Mouse (Mus musculus) layer of hippocampus, postnatal 25 days (tissue): ENCODE data around the gene Dusp5. TPM values are rescaled to one million over a fixed set of nuclear protein-coding genes. Genes with fewer than 3 reads are reported as not detected.
"Not testable (repeated sequence)": the region's sequence is repeated elsewhere in the genome, so short reads cannot be mapped to it uniquely, and the experiment has no call there.

Source experiments
- DNase-seq, 2 experiments: peaks; one replicate each; pipeline ENCODE4 v3.0.0; 2022; ENCODE audit warnings: mixed read lengths in 2 of 2, low spot score in 1 of 2; ENCODE audit errors: extremely low spot score in 1 of 2
- total RNA-seq, 2 experiments: library from RNA; stranded (reverse); gene quantifications; 2 replicates each; pipeline ENCODE4 v1.2.3; 2021

The Dusp5 gene
- total RNA-seq, 2 experiments from 2014 or later, result 19.6 to 23.9 TPM

DNA sequence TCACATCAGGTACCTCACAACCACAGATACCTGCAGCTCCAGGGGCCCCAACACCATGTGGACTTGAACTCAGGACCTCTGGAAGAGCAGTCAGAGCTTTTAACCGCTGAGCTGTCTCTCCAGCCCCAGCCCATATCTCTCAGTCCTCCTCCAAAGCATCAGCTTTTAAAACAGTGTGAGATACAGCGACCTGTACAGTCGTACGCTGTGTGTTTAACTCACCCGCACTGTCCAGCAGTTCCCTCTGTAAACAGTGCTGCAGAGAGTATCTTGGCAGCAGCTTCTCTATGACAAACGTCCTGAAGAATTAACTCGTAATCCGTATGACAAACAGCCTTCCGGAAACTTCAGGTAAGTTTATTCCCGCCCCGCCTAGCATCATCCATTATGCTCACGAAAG lies 43.7 kb downstream of the Dusp5 start:
- no peak for DNase-seq

DNA sequence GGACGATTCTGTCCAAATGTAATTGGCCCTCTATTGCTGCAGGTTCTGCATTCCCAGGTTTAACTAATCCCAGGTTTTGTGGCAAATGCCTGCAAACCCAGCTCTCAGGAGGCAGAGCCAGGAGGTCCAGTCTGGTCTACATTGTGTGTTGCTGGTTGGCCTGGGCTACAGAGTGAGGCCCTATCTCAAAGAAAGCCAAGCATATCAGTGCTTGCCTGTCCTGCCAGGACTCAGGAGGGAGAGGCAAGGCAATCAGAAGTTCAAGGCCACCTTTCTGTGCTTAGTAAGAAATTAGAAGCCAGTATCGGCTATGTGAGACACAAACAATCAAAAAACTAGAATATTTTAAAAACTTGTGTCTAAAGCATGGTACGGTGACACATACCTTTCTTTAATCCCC lies 44.2 kb downstream of the Dusp5 start:
- DNase-seq, result no peak

DNA sequence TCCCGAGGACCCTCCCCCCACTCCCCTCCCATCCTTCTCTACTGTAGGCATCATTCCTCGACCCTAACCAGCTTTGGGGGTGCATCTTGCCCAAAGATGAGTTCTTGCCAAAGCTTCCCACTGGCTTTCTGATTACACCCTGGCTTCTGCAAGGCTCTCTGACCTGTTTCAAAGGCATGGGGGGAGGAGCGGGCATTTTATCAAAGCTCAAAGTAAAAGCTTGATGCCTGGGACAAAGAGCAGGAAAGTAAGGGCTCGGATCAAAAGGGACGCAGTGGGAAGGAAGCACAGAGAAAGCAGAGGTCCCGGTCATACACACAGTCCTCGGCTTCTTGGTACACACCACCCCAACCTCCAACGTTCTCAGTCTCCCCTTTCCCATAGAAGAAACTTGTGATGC lies 45.2 kb downstream of the Dusp5 start:
- DNase-seq, result no peak

DNA sequence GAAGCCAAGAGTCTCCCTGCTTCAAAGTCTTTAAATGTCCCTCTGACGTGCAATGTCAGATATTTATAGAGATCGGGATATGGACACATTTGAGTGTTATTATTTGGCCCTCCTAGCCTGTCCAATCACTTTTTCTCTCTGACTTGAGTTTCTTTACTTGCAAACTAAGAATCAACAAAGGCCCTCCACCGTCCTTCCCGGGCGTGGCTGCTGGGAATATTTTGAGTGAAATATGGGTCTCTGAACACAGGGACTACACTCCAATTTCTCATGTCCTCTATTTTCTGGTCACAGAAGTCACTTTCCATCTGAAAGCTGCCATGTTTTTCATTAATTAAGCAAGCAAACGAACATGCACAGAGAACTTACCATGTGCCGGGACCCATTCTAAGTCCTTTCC lies 45.6 kb downstream of the Dusp5 start:
- DNase-seq, result no peak

DNA sequence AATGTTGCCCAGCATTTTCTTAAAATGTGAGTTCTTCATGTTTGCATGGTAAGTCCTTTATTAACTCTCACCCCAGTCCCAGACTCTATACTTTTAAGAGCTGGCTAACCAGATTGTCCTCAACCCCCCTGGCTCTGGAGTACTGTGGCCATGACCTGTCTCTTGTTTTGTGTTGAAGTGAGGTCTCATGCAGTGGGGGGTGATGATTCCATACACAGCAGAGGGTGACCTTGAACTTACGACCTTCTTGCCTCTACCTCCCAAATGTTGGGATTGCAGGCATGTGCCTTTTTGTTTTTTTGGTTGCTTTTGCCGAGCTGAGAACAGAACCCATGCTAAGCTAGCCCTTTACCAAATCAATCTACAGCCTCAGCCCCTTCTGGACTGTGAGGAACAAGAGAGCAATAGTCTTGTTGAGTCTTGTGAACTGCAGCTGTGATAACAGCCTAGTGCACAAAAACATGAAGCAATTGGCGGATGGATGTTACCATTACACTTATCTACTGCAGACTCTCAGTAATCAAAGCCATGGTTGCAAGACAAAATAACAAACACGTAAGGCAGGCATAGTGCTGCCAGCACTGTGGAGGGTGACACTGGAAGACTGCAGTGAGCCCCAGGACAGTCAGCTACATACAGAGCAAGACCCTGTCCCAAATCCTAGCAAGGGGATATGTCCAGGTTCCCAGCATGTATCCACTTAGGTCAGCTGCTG lies 46.5 kb downstream of the Dusp5 start:
- no peak for DNase-seq

DNA sequence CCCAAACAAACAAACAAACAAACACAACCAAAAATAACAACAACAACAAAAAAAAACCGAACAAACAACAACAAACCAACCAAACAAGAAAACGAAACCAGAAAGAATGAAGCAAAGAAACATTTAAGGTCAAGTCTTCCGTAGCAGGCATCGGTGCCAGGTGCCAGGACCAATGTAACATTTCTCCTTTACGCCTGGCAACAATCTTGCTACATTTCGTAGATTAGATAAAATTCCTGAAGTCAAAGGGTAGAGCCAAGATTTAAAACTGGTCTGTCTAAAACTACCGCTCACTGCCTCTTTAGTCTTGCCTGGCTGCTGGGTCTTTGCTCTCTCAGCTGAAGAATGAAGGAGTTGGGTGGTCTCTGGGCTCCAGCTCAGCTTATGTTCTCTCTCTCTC lies 47.2 kb downstream of the Dusp5 start:
- DNase-seq, result no peak

DNA sequence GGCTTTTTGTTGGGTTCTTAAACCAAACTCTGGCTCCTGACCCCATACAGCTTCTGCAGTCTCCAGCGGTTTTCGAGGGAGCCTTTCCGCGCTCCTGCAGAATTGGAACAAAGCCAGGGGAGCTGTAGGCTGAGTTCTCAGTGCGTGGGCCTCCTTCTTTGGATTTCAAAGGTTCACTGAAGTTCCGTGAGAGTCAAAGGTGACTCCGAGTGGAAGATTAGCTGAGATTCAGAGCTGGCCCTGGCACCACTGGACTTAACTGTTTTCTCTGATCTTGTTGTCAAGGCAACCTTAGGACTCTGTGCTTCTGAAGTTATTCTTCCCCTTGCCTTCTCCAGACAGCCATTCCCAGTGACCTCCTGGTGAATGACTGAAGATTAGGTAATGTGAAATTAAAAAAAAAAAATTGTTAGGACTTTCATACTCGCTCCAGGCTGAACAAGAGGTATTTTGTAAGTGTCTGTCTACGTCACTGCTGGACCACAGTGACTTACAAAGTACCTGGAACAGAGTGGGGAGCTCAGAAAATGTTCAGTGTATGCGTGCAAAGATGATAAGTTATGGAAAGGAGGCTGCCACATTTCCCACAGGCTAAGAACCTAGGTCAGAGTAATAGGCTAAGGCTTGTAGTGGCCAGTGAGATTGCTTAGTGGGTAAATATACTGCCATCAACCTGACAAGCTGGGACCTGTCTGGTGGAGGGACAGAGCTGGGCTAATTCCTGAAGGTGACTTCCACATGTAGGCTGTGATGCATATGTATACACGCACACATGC lies 48.3 kb downstream of the Dusp5 start:
- no peak for DNase-seq

DNA sequence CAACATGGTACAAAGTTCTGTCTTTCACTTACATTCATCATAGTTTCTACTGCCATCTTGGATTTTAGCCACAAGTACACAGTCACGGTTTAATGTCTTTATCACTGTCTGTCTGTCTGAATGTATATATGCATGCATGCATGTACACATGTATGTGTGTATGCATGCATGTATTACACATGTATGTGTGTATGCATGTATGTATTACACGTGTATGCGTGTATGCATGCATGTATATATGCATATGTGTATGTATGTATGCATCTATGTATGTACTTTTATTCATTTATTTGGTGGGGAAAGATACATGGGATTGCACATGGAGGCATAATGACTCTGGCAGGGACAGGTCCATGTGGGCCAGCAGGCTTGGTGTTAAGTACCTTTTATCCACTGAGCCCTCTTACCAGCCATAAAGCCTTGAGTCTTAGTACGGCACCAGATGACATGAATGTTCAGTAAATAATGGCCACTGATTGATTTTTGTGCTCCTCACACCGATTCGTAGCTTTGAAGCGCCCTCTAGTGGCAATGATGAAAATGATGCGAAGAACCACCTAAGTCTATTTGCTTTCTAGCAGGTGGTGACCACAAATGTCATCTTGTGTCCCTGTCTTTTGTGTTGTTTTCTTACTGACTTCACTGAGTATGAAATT lies 49.8 kb downstream of the Dusp5 start:
- peak; percentile 36 to 63 for DNase-seq

DNA sequence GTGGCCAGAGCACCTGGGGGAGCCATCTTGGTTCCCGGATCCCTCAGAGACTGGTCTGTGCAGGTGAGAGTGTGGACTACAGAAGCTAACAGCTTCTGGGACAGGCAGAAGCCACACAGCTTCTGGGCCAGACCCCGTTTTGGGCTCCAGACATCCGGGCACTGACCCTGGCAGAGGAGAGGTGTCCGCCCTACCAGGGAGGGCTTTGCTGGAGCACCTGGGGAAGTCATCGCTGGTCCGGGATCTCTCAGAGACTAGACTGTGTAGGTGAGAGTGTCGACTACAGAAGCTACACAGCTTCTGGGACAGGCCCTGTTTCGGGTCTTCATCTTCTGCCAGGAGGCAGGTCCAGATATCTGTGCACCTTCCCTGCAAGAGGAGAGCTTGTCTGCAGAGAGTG lies 51.4 kb downstream of the Dusp5 start:
- DNase-seq, result not testable (repeated sequence)

DNA sequence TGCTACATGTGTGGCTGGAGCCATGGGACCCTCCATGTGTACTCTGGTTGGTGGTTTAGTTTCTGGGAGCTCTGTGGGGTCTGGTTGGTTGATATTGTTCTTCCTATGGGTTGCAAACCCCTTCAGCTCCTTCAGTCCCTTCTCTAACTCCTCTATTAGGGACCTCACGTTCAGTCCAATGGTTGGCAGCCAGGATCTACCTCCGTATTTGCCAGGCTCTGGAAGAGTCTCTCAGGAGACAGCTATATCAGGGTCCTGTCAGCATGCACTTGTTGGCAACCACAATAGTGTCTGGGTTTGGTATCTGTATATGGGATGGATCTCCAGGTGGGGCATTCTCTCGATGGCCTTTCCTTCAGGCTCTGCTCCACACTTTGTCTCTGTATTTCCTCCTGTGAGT lies 58.8 kb downstream of the Dusp5 start:
- not testable (repeated sequence) for DNase-seq

DNA sequence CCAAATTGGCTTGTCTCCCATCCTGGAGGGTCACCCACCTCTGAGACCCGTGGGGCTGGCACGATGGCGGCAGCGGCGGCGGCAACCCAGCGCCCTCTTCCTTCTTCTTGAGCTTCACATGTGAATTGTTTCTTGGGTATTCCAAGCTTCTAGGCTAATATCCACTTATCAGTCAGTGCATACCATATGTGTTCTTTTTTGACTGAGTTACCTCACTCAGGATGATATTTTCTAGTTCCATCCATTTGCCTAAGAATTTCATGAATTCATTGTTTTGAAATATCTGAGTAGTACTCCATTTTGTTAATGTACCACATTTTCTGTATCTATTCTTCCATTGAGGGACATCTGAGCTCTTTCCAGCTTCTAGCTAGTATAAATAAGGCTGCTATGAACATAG lies 60.1 kb downstream of the Dusp5 start, which contains the start of gene Nutf2-ps1:
Gene Nutf2-ps1 (minus strand): TSS at position 101 of the 400 bp plus-strand sequence.
- not testable (repeated sequence) for DNase-seq

Other genes starting within 250 kb of the Dusp5 start
- gene Mxi1, start 218.6 kb upstream of the Dusp5 start, total RNA-seq, result 10 to 100 TPM; 57.7 to 68.2 TPM
- not detected for gene Gm10197, start 157.3 kb upstream of the Dusp5 start, total RNA-seq
- gene Smndc1, start 138.5 kb upstream of the Dusp5 start, total RNA-seq, result 10 to 100 TPM; 36.9 to 39.7 TPM
- 10 to 100 TPM; 34.1 to 44.2 TPM for gene Nutf2-ps1, start 60.0 kb downstream of the Dusp5 start, total RNA-seq
- gene Smc3, start 71.3 kb downstream of the Dusp5 start, total RNA-seq, result 10 to 100 TPM; 37.7 to 42.4 TPM
- 1 to 10 TPM; 2.7 to 3.4 TPM for gene Rbm20, start 148.2 kb downstream of the Dusp5 start, total RNA-seq